Mouse (Mus musculus): ENCODE results near the gene Mr1.

Mr1 gene

GRCm38 (mm10) chr1:155093145-155093791 lies 53.3 kb downstream of the Mr1 start:
- DNase-seq = peak; percentile 62 to 64

GRCm38 (mm10) chr1:155091842-155092800 lies 54.5 kb downstream of the Mr1 start:
- DNase-seq = peak; percentile 57 to 75

- DNase-seq = peak in 1 of 2 experiments; percentile 51
These were observed 55.2 kb downstream of the Mr1 start for GRCm38 (mm10) chr1:155091374-155091841.

DNA sequence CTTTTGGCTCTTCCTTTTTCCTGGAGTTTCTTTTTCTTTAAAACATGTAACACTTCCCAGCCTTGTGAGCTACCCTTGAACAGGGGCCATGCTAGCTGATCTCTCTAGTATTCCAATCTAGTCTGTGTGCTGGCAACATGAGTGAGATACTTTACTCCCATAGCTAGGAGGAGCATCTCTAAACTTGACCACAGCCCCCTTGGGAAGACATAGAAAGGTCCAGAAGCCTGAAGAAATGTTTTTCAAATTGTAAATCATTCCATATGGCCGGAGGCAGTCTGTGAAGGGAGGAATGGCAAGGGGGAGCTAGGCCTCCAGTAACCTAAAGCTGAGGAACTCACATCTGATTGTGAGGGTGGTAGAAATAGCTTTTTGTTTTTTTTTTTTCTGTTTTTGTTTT lies 55.9 kb downstream of the Mr1 start:
- no peak for DNase-seq

GRCm38 (mm10) chr1:155090327-155090726 lies 56.3 kb downstream of the Mr1 start:
- no peak for DNase-seq

DNA sequence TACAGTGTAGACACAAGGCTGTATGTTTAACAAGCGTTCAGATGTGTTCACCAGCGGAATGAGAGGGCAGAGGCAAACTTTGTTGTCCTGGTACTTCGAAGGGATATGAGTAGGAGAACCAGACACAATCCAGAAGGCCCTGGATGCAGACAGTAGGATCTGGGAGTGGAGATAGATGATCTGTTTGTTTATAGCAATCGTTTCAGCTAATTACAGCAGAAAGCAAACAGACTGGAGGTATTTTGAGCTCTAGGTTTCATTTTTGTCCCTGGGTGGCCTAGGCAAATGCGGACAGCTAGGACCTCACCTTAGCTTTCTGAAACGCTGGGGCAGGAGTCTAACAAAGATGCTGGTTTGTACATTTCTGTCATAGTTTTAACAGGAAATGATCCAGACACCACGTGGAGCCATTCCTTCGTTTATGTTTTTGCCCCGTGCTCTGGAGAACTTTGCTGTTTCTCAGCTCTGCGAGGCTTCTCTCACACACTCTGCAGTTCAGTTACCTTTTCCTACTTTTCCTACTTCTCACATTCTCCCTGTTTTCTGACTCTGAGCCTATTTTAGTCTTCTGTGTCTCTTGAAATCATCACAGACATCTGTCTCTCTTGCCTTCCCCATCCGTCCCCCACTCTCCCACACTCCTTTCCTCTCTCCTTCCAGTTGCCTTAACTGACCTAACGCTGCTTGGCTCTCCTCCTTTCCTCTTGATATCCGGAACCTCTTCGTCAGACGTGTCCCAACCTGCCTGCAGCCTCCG lies 57.6 kb downstream of the Mr1 start:
- DNase-seq = no peak

DNA sequence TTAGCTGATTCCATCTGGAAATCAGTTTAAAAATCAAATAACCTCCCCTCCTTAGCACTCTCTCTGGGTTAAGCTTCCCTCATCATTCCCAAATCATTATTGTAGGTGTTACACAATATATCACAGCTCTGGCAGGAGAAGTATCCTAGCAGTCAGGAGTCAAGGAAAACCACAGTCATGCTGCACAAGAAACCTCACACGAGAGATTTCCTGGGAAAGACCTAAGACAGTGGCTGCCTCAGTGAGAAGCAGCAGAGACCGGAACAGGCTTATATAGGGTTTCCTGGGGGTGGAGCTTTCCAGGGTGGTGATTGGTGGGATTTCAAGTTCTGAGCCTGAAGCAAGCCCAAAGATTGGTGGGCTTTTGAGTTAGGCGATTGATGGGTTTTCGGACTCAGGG lies 58.6 kb downstream of the Mr1 start:
- DNase-seq = no peak

- no peak for DNase-seq
These were observed 59.7 kb downstream of the Mr1 start for GRCm38 (mm10) chr1:155086893-155087292.

DNA sequence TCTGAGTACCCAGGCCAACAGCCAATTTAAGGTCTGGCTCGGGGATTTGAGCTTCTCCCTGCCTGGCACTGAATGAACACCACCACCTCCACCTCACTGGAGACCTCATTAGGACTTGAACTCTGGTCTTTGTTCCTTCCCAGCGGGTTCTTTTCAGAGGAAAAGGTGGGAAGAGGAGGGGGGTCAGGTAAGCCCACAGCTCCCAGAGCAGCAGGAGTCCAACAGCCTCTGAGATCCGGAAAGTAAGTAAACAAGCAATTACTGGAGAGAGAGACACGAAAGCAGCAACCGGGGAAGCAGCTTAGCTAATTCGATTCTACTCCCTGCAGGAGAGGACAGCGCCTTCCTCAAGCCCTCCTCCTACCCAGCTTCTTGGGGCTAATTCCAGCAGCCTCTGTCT lies 60.2 kb downstream of the Mr1 start:
- DNase-seq = no peak

GRCm38 (mm10) chr1:155084839-155085238 lies 61.8 kb downstream of the Mr1 start:
- DNase-seq = peak in 1 of 2 experiments; percentile 42

DNA sequence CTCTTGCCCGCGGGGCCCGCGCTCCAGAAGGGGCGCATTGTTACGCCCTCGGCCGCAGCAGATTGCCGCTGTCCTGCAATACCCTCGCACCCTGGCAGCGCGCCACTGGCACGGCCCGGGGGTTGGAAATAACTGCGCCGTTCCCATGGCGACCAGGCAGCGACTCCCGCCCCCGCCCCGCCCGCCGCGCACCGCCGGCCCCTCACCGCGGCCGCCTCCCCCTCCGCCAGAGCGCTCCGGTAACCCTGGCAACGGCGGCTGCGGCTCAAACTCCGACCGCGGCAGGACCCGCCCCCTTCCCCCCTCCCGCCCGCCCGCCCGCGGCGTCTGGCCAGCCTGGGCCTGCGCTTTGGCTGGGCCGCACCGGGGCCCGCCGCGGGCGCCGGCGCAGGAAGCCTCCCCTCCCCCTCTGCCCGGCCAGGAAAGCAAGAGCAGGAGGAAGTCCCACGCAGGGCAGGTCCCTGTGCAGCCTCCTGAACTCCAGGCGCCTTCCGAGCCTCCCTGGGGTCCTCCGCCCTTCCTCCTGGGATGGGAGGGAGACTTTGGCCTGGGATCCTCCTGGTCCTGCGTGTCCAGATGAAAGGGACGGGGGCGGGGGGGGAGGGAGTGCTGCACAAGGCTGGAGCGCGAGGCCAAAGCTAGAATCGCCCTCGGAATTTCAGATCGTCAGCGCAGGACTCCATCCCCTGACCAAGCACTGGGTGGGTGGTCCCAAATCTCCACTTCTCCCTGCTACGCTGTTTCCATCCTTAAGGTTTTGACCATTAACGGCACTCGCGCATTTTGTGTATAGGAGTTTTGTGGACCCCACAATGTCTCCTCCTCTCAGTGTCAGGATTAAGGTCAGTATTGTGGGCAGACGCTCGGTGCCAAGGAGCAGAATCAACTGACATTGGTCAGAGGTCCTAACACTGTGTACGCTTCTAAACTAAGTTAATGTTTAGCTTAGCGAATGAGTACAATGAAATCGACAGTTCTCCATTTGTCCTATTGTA lies 63.0 kb downstream of the Mr1 start:
- DNase-seq = peak; percentile 97 to 99

- DNase-seq = no peak
These were observed 63.7 kb downstream of the Mr1 start for GRCm38 (mm10) chr1:155082965-155083268.

GRCm38 (mm10) chr1:155082158-155082964 lies 64.3 kb downstream of the Mr1 start:
- peak; percentile 44 to 51 for DNase-seq

- peak in 1 of 2 experiments; percentile 39 for DNase-seq
These were observed 68.9 kb downstream of the Mr1 start for GRCm38 (mm10) chr1:155077675-155078074.
